Mouse (Mus musculus): ENCODE data around the gene Rab44. TPM values are rescaled to one million over a fixed set of nuclear protein-coding genes. Genes with fewer than 3 reads are reported as not detected.
A peak's percentile ranks its signal among the peaks of the same experiment; 100 is the strongest.

Rab44 gene
- total and polyA plus RNA-seq, 3 experiments, result 13.3 to 72.8 (median 23.0) TPM

DNA sequence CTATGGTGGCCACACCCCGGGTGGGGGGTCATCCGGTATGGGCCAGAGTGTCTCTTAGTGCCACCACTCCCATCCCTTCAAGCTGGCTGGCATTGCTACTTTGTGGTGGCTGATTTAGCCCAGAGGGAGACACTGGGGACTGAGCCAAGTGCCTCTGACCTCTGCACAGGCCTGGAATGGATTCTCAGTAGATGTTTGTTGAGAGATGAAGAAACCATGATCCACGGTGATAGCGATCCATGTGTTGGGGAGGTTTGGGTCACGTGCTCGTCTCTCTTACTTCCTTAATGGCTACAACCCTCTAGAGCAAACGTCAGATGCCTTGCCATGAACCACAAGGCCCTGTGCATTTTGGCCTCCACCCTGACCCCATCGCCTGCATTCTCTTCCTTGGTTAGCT lies 42.9 kb downstream of the Rab44 start:
- ATAC-seq (ENCODE audit: extremely low read depth, insufficient number of reproducible peaks, low FRiP score, poor library complexity, severe bottlenecking) (no peak), DNase-seq (ENCODE audit: low spot score) (no peak)
- Histone ChIP-seq H3K9me3 (replicated peaks) (peaks cover 10% of the 10 kb centered on the region), H3K36me3 (replicated peaks) (peaks cover 3% of the 10 kb centered on the region), H3K27me3 (ENCODE audit: insufficient read depth, low read length) (peaks cover 52% of the 10 kb centered on the region), H3K4me1 (ENCODE audit: insufficient read depth, low read depth, low read length) (peaks cover 64% of the 10 kb centered on the region), H3K4me3 (ENCODE audit: low read depth, low read length) (no peak overlapping the region)
- no peak for TF ChIP-seq GATA1 (IDR thresholded peaks at IDR 0.05; ENCODE audit: borderline replicate concordance, low read length)
- no peak for TF ChIP-seq TAL1 (conservative IDR thresholded peaks at IDR 0.05; ENCODE audit: low read depth, low read length)
- no peak for TF ChIP-seq CTCF (IDR thresholded peaks at IDR 0.05; ENCODE audit: low read depth, low read length)
- no peak for TF ChIP-seq POLR2AphosphoS5 (IDR thresholded peaks at IDR 0.05; ENCODE audit: insufficient replicate concordance, low read depth, low read length)
- no peak for TF ChIP-seq GATA2 (IDR thresholded peaks at IDR 0.05; ENCODE audit: borderline replicate concordance, low read depth, low read length)

DNA sequence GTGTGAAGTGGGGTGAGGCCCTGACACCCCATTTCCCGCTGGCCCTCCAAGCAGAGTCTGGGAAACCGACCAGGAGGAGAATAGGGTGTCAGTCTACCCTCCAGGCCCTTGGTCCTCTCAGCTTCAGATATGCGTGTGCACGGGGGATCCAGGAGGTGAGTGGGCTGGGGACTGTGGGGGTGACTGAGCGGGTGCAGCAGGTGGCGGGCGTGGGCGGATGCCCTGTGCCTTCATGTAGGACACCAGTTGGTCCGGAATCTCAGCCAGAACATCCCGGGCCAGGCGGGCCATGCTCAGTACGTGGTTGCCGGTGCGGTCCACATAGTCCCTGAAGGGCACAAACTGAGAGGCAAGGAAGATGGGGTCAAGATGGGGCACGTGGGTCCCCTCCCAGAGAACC lies 45.0 kb downstream of the Rab44 start:
- Histone ChIP-seq H3K36me3 (replicated peaks) (peaks cover 3% of the 10 kb centered on the region), H3K4me1 (ENCODE audit: insufficient read depth, low read depth, low read length) (peaks cover 75% of the 10 kb centered on the region), H3K4me3 (ENCODE audit: low read depth, low read length) (no peak overlapping the region), H3K27me3 (ENCODE audit: insufficient read depth, low read length) (peaks cover 44% of the 10 kb centered on the region), H3K9me3 (replicated peaks) (peaks cover 16% of the 10 kb centered on the region)
- ATAC-seq (ENCODE audit: extremely low read depth, insufficient number of reproducible peaks, low FRiP score, poor library complexity, severe bottlenecking), result no peak
- TF ChIP-seq CTCF (IDR thresholded peaks at IDR 0.05; ENCODE audit: low read depth, low read length), result no peak
- TF ChIP-seq POLR2AphosphoS5 (IDR thresholded peaks at IDR 0.05; ENCODE audit: insufficient replicate concordance, low read depth, low read length), result no peak
- TF ChIP-seq GATA2 (IDR thresholded peaks at IDR 0.05; ENCODE audit: borderline replicate concordance, low read depth, low read length), result no peak
- TF ChIP-seq TAL1 (conservative IDR thresholded peaks at IDR 0.05; ENCODE audit: low read depth, low read length), result no peak
- no peak for TF ChIP-seq GATA1 (IDR thresholded peaks at IDR 0.05; ENCODE audit: borderline replicate concordance, low read length)
- no peak for DNase-seq (ENCODE audit: low spot score)

DNA sequence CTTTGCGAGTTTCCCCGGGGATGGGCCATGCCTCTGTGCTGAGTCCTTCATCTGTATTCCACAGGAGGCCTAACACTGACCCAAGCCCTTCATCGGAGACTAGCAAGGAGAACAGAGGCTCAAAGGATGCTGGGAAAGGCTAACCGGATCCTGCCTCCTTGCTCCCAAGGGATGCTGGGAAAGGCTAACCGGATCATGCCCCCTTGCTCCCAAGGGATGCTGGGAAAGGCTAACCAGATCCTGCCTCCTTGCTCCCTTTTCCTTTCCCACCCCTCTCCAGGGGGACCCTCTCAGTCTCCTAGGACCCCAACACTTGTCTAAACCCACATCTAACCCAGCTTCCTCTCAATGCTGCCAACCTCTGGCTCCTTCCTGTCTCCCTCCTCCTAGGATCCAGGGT lies 45.4 kb downstream of the Rab44 start:
- no peak for TF ChIP-seq GATA2 (IDR thresholded peaks at IDR 0.05; ENCODE audit: borderline replicate concordance, low read depth, low read length)
- no peak for TF ChIP-seq CTCF (IDR thresholded peaks at IDR 0.05; ENCODE audit: low read depth, low read length)
- TF ChIP-seq GATA1 (IDR thresholded peaks at IDR 0.05; ENCODE audit: borderline replicate concordance, low read length), result no peak
- no peak for TF ChIP-seq TAL1 (conservative IDR thresholded peaks at IDR 0.05; ENCODE audit: low read depth, low read length)
- no peak for TF ChIP-seq POLR2AphosphoS5 (IDR thresholded peaks at IDR 0.05; ENCODE audit: insufficient replicate concordance, low read depth, low read length)
- Histone ChIP-seq H3K4me3 (ENCODE audit: low read depth, low read length) (no peak overlapping the region), H3K9me3 (replicated peaks) (peaks cover 16% of the 10 kb centered on the region), H3K4me1 (ENCODE audit: insufficient read depth, low read depth, low read length) (peaks cover 78% of the 10 kb centered on the region), H3K27me3 (ENCODE audit: insufficient read depth, low read length) (peaks cover 43% of the 10 kb centered on the region), H3K36me3 (replicated peaks) (peaks cover 3% of the 10 kb centered on the region)
- DNase-seq (ENCODE audit: low spot score), result no peak
- ATAC-seq (ENCODE audit: extremely low read depth, insufficient number of reproducible peaks, low FRiP score, poor library complexity, severe bottlenecking), result no peak

DNA sequence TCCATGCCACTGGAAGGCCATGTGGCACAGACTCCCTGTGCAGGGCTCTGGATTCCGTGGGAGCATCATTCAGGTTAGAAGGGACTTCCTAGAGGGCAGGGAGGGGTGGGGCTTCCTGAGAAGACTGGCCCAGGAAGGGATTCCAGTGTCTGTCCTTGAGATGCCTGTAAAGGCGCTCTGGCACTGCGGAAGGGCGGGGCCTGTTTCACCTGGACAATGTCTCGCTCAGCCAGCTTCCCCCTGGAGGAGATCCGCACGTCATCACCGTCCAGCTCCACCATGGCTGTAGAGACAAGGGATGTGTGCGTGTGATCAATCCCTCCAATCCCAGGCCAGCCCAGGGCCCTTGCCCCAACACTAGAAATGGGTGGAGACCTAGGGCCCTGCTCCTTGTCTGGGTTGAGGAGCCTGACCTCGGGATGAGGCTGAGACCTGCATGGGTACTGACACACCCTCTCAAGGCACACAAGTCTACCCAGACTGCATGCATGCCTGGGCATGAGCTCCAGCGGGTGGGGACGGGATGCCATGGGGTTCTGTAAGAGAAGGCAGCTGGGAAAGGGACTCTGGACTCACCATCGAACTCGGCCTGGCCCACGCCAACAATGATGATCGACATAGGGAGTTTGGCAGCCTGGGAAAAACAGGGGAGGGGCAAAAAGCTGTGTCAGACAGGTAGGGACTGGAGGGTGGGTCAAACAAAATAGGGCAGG lies 46.0 kb downstream of the Rab44 start:
- H3K27me3 ChIP-seq (ENCODE audit: insufficient read depth, low read length), result peaks cover 37% of the 10 kb centered on the region
- DNase-seq (ENCODE audit: low spot score), result no peak
- H3K4me3 ChIP-seq (ENCODE audit: low read depth, low read length), result no peak overlapping the region
- H3K9me3 ChIP-seq (replicated peaks), result peaks cover 16% of the 10 kb centered on the region
- TF ChIP-seq CTCF (IDR thresholded peaks at IDR 0.05; ENCODE audit: low read depth, low read length) (no peak), GATA1 (IDR thresholded peaks at IDR 0.05; ENCODE audit: borderline replicate concordance, low read length) (no peak), POLR2AphosphoS5 (IDR thresholded peaks at IDR 0.05; ENCODE audit: insufficient replicate concordance, low read depth, low read length) (no peak), TAL1 (conservative IDR thresholded peaks at IDR 0.05; ENCODE audit: low read depth, low read length) (no peak), GATA2 (IDR thresholded peaks at IDR 0.05; ENCODE audit: borderline replicate concordance, low read depth, low read length) (no peak)
- peaks cover 78% of the 10 kb centered on the region for H3K4me1 ChIP-seq (ENCODE audit: insufficient read depth, low read depth, low read length)
- H3K36me3 ChIP-seq (replicated peaks), result peaks cover 3% of the 10 kb centered on the region
- ATAC-seq (ENCODE audit: extremely low read depth, insufficient number of reproducible peaks, low FRiP score, poor library complexity, severe bottlenecking), result no peak

GRCm38 (mm10) chr17:29162334-29162733 lies 48.4 kb downstream of the Rab44 start:
- Histone ChIP-seq H3K27me3 (ENCODE audit: insufficient read depth, low read length) (peaks cover 25% of the 10 kb centered on the region), H3K9me3 (replicated peaks) (peaks cover 16% of the 10 kb centered on the region), H3K36me3 (replicated peaks) (peaks cover 3% of the 10 kb centered on the region), H3K4me3 (ENCODE audit: low read depth, low read length) (no peak overlapping the region), H3K4me1 (ENCODE audit: insufficient read depth, low read depth, low read length) (peaks cover 78% of the 10 kb centered on the region)
- TF ChIP-seq TAL1 (conservative IDR thresholded peaks at IDR 0.05; ENCODE audit: low read depth, low read length), result no peak
- no peak for DNase-seq (ENCODE audit: low spot score)
- ATAC-seq (ENCODE audit: extremely low read depth, insufficient number of reproducible peaks, low FRiP score, poor library complexity, severe bottlenecking), result no peak

- peaks cover 16% of the 10 kb centered on the region for H3K9me3 ChIP-seq (replicated peaks)
- H3K4me3 ChIP-seq (ENCODE audit: low read depth, low read length), result peak overlapping the region; percentile 64
- TF ChIP-seq POLR2AphosphoS5 (IDR thresholded peaks at IDR 0.05; ENCODE audit: insufficient replicate concordance, low read depth, low read length), result no peak
- peaks cover 12% of the 10 kb centered on the region; the same call in 1 of the 2 replicates for H3K27me3 ChIP-seq (ENCODE audit: insufficient read depth, low read length)
- DNase-seq (ENCODE audit: low spot score), result peak; percentile 74
- ATAC-seq (ENCODE audit: extremely low read depth, insufficient number of reproducible peaks, low FRiP score, poor library complexity, severe bottlenecking), result peak; percentile 70
- H3K4me1 ChIP-seq (ENCODE audit: insufficient read depth, low read depth, low read length), result peaks cover 82% of the 10 kb centered on the region
- peaks cover 3% of the 10 kb centered on the region for H3K36me3 ChIP-seq (replicated peaks)
These were observed 50.6 kb downstream of the Rab44 start for GRCm38 (mm10) chr17:29164469-29165111.

All from G1E (cell line).